Mouse (Mus musculus): ENCODE measurements at regions not wholly inside any gene's neighbourhood (a gene's known extent, or its start where the extent isn't known, plus 50 kb on each side); places are given as distances from the start of the nearest gene placed in this dataset.

DNA sequence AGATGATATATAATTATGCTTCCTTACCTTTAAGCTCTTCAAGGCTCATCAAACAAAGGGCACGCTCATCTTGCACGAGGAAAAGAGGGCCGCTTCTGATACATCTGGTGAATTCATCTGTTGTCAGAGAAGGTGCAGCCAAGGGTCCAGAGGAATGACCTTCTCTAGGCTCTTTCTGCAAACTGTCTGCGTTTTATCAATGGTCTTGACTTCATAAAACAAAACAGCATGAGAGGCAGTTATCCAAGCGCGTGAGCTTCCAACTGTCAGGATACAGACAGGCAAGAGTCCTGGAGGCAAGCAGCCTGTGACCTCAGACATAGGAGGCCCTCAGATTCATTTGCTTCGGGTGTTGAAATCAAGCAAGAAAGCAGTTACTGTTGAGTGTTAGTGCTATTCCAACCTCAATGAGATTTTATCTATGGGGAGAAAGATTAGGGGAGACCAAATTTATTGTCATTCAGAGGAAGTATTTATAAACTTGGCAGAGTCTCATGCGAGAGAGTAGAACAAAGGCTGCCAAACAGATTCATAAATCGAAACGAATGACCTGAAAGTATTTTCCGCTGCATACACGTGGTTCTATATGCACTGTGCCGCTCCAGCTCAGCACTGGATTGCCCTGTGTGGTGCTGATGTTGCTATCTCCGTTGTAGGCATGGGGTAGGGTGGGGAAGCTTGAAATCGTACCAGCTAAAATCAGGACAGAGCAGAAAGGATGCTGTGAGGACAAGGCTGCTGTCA is 107.2 kb upstream of the Vangl1 start:
- DNase-seq = peak; percentile 12 to 15

DNA sequence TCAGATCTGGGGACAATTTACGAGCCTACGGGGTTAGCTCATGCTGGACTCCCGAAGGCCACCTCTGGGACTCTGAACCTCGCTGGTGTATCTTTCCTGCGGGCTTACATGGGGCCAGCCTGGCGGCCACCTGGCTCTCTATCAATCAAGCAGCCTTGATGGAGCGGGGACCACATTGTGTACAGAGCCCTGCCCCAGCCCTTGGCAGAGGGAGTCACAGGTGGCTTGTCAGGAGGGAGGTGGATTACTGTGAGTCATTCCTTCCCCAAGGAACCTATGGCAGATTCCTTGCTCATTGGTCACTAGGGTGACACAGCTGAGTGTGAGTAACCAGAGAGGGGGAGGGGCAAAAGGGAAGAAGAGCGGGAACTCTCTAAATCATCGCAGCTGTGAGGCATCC is 105.8 kb upstream of the Vangl1 start:
- peak; percentile 8 to 12 for DNase-seq

DNA sequence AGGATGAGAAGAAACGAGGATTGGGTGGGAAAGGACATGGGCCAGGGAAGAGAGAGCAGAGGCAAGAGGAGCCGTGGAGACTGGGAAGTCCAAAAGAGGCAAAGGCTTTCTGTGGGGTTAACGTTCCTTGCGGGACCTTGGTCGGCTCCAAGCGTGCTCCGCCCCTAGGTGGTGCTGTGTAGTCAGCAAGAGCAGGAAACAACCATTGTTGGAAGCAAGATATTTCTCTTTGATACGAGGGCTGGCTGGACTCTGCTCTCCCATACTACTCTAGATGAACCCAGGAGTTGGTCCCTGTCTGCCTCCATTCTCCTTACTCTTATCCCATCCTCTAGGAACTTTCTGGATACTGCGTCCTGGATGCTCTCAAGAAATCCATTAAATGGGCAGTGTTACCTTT is 105.3 kb upstream of the Vangl1 start:
- peak; percentile 89 to 90 for DNase-seq

DNA sequence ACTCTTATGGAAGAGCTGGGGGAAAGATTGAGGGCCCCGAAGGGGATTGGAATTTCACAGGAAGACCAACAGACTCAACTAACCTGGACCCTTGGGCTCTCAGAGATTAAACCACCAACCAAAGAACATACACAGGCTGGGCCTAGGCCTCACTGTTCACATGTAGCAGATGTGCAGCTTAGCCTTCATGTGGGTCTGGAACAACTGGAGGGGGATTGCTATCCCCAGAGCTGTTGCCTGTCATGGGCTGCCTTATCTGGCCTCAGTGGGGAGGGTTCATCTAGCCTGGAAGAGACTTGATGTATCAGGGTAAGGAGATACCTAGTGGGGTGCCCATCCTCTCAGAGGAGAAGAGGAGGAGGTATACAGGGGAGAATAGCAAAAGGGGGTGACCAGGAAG is 103.2 kb upstream of the Vangl1 start:
- DNase-seq = no peak

DNA sequence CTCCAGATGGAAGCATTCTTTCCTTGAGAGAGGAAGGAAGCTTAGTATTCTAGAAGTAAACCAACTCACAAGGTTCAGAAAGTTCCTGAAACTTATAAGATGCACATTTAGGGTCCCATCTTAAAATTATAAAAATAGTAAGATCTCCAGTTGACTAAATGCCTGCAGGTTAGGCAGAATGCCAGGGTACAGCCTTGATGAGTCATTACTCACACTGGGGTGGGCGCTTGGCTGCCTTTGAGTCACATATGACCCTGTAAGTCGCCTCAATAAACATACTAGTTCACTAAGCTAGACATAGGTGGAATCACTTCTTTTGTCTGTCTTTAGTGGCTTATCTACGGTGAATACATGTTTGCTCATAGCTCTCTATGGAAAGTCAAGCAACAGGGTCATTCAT is 87.9 kb upstream of the Vangl1 start:
- no peak for DNase-seq

DNA sequence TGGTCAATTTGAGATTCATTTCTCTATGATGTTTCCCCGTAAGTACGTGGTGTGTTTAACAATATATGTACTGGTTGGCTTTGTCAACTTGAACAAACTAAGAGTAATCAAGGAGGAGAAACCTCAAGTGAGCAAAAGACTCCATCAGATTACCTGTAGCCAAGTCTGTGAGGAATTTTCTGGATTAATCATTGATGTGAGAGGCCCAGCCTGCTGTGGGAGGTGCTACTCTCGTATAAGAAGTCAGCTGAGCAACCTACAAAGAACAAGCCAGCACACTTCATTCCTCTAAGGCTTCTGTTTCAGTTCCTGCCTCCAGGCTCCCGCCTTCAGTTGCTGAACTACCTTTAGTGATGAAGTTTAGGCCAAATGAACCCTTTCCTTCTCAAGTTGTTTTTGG is 77.5 kb upstream of the Vangl1 start:
- DNase-seq = no peak

DNA sequence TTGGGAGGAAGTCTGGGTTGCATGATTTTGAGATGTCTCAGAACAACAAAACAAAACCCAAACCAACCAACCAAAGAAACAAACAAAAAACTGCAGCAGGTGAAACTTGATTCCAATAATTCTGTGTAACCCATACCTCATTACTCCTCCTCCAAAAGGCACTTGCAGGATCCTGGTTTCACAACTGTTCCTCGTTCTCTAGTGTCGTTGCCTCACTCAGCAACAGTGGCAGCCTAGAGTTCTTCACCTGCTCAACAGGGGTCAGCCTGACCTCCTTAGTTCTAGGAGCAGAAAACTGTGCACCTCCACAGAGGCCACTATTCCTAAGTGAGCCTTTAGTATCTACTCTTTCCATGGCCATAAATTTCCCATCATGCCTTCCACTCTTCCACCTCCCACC is 72.3 kb upstream of the Vangl1 start:
- DNase-seq = no peak

DNA sequence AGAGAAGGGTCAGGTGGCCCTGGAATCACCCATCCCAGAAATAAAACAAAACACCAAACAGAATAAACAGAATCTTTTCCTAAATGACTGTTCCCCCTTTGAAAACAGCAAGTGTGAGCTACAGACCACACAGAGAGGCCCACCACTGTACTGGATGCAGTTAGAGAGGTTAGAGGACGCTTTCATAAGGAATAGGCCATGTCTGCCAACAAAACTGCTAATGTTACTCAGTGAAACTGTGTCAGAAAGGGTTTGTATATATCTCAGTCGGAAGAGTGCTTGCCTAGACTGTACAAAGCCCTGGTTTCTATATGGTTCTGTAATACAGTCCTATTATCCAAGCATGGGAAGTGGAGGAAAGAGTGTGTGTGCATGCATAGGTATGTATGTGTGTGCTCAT is 71.8 kb upstream of the Vangl1 start:
- DNase-seq = no peak

DNA sequence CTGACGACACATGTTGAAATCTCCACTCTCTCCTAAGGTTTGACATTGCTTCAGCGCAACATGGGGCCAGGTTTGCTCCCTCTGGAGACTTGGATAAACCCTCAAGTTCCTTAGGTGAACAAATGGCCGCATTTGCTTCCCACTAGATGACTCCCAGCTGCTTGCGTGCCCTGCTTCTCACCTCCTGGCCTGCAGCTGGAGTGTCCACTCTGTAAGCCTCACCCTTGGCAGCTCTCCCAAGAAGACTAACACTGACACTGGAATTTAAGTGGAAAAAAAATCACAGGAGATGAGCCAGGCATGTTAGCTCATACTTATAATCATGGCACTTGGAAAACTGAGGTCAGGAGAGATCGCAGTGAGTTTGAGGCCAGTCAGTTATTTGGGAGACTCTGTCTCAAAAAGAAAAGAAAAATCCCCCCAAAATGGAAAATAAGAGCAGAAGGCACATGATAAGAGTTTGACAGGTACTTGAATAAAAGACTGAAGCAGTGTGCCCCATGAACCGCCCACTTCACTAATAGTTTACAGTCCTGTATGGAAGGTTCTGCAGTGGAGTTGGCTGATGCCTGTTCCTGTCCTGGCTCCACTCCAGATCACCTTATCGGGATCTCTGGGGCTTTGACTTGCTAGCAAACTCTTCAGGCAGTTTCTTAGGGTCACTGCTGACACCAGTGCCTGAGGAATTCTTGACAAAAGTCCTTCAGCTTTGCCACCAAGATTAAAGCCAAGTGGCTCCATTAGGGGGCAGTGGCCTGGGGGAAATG is 70.9 kb upstream of the Vangl1 start:
- DNase-seq = no peak

DNA sequence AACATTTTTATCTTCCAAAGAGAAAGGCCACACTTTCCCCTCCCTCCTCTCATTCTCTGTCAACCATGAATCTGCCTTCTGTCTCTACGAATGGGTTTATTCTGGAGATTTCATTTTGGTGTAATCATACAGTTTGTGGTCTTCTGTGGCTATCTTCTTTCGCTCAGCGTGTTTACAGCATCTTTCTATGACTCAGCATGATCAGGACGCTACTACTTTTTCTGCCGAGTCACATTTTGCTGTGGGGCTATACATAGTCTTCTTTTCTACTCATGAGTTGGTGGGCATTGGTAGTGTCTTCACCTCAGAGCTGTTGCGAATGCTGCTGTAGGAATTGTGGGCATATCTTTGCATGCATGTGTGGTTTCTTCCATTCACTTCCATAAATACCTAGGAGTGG is 66.3 kb upstream of the Vangl1 start:
- no peak for DNase-seq

DNA sequence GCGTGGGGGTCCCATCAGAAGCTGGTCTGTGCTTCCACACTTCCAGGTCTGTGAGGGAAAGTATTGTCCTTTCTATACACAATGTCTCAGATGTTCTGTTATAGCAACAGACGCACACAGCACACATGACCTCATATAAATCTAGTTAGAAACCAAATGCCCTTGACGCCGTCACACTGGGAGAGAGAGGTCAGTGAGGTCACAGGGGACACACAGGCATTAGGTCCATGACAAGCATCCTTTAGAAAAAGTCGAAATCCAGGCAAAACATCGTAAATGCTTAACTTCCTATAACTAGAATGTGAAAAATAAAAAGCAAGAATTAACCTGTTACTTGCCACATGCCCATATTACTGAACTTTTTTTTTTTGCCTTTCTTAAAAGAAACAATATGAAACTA is 65.8 kb upstream of the Vangl1 start:
- DNase-seq = no peak

DNA sequence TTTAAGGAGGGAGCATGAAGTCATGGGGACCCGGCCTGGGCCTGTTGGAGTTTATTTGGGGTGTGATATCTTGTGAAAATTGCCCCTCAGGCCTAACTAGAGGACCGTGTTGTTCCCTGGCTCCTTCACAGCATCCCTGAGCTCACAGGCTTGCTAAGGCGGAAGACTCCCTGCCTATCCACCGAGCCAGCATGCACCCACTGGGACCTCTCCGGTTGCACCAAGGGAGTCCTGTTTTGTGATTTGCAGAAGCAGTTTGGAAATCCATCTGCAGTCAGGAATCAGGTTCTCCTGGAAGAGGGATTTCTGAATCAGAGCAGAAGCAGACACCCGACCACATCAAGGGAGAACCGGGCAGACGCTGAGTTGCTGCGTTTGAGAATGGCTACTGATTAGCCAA is 61.6 kb upstream of the Vangl1 start:
- no peak for DNase-seq

DNA sequence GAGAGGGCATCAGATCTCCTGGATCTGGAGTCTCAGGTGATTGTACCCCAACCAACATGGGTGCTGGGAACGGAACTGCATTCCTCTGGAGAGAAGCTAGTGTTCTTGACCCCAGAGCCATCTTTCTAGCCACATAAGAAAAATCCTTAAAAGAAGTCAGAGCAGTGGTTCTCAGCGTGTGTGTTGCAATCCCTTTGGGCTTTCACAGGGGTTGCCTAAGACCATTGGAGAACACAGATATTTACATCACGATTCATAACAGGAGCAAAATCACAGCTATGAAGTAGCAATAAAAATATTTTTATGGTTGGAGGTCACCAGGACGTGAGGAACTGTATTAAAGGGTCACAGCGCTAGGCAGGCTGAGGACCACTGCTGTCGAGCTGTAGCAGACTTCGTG is 60.7 kb upstream of the Vangl1 start:
- no peak for DNase-seq

DNA sequence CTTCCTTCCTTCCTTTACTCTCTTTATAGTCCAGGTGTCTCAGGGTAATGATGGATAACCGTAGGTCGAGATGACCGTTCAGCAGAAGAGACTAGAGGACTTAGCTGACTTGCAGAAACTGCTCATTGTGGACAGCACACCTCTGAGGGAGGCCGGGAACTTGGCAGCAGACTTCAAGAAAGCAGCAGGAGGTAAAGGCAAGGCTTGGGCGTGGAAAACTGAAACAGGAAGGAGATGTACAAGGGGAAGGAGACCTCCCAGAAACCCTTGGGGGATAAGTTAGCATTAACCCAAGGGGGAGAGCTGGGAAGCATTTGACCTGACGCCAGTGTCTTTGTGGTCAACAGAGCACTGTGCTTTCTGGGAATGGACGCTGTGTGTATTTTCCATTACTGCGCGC is 58.8 kb upstream of the Vangl1 start:
- no peak for DNase-seq

DNA sequence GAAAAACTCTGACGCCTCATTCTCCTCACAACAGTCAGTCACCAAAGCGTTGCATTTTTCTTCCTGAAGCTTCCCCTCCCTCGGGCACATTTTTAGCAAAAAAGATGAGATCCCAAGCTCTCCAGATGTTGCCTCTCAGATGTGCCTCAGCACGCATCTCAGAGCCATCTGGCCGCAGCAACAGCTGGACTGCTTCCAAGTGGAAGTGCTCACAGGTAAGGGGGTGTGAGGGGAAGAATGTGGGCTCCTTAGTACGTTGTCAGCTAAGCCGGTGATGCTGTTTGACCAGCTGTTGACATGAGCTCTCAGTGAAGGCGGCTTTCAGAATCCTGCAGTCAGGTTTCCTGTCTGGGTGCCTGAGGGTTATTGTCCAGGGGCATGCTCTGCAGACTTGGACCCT is 58.2 kb upstream of the Vangl1 start:
- DNase-seq = no peak

DNA sequence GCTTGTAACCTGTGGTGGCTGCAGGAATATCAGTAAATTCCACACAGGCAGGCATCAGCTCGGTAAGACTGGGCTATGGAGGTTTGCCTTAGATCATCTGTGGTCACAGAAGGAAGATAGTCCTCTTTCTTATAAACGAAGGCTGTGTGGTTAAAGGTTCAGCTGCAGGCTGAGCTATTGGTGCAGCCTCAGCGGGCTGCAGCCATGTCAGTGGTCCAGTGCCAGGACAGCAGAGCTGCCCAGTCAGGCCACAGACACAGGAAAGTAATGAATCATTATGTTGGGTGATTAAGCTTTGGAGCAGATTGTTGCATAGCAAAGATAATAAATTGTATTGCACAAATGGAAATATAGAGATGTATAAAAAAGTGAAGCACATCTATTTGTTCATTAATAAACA is 57.0 kb upstream of the Vangl1 start:
- no peak for DNase-seq

All from cerebellum, postnatal 10 days (tissue).